Mouse (Mus musculus): Measurements from ENCODE around the gene Mansc4.

GRCm38 (mm10) chr6:147099458-147100277 lies 12.8 kb upstream of the Mansc4 start:
- no peak for TF ChIP-seq CTCF (IDR thresholded peaks at IDR 0.05; ENCODE audit: low read depth, low read length)
- no peak for TF ChIP-seq EP300 (IDR thresholded peaks at IDR 0.05; ENCODE audit: insufficient read depth, low read depth, low read length)
- TF ChIP-seq POLR2A (IDR thresholded peaks at IDR 0.05; ENCODE audit: insufficient read depth, low read length): no peak

Data from ES-Bruce4 (cell line).